Mouse (Mus musculus) liver, embryonic 12.5 days (tissue): Measurements from ENCODE around the gene Btbd35f13. TPM values are rescaled to one million over a fixed set of nuclear protein-coding genes. Genes with fewer than 3 reads are reported as not detected.
"Not testable (repeated sequence)": the region's sequence is repeated elsewhere in the genome, so short reads cannot be mapped to it uniquely, and the experiment has no call there.

Experiments
- ATAC-seq: fragments of 200-750 bp; cut with Nextera tagmentation; 2 replicates; pipeline ENCODE4 v1.8.0; 2017; ENCODE audit warnings: moderate number of reproducible peaks, mild to moderate bottlenecking, moderate library complexity
- H3K27ac ChIP-seq: fragments of 300-500 bp; sonication (generic); 2 replicates; pipeline ENCODE4 v1.5.1; 2016; ENCODE audit warnings: mild to moderate bottlenecking
- H3K27me3 ChIP-seq: fragments of 300-500 bp; sonication (generic); replicated peaks from 2 replicates; pipeline ENCODE4 v1.6.1; 2016; ENCODE audit warnings: mild to moderate bottlenecking, moderate library complexity
- H3K36me3 ChIP-seq: fragments of 300-500 bp; sonication (generic); 2 replicates; pipeline ENCODE4 v1.6.1; 2016; ENCODE audit warnings: mild to moderate bottlenecking, moderate library complexity
- H3K4me1 ChIP-seq: fragments of 300-500 bp; sonication (generic); 2 replicates; pipeline ENCODE4 v1.6.1; 2016
- H3K4me2 ChIP-seq: fragments of 300-500 bp; sonication (generic); 2 replicates; pipeline ENCODE4 v1.6.1; 2016; ENCODE audit warnings: mild to moderate bottlenecking, moderate library complexity
- H3K4me3 ChIP-seq: fragments of 300-500 bp; sonication (generic); 2 replicates; pipeline ENCODE4 v1.5.1; 2016; ENCODE audit warnings: mild to moderate bottlenecking, moderate library complexity
- H3K9ac ChIP-seq: fragments of 300-500 bp; sonication (generic); 2 replicates; pipeline ENCODE4 v1.6.1; 2016; ENCODE audit warnings: mild to moderate bottlenecking, moderate library complexity
- H3K9me3 ChIP-seq: fragments of 300-500 bp; sonication (generic); replicated peaks from 2 replicates; pipeline ENCODE4 v1.6.1; 2016; ENCODE audit warnings: mild to moderate bottlenecking, moderate library complexity
- WGBS: fragments of 180-500 bp; shearing (Covaris S2); methylation state at CpG from one replicate; pipeline ENCODE4 v1.1.7; 2016; ENCODE audit not compliant: insufficient replicate concordance; 5-methylcytosine and 5-hydroxymethylcytosine counted together
- polyA plus RNA-seq: library from polyadenylated mRNA; unstranded; fragments of >200 nt; fragmentation: Nextera tagmentation; extraction: Ambion mirVana; gene quantifications from 2 replicates; pipeline ENCODE4 v1.2.1, GENCODE M21; 2016

Gene Btbd35f13
- polyA plus RNA-seq: not detected in 2 replicates

DNA sequence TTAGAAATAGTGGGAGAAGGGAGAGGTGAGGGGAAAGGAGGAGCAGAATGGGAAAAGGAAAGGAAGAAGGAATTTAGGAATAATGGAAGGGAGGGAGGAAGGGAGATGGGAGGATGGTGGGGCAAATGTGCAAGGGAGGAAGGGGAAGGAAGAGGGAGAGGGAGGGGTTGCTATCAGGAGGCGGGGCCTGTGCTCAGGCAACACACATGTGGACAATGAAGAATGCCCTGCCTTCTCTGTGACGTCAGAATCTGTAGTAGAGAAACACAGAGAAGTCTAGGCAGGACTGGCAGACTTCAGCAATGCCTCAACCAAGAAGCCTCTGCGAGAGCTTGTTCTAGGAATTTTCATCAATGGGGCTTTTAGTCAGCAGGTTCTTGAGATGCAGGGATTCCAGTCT lies at the start of gene Btbd35f13:
Btbd35f13 (plus strand) TSS at position 301 of the 400 bp plus-strand sequence.
- H3K9ac ChIP-seq, H3K9me3 ChIP-seq, H3K4me3 ChIP-seq, H3K4me1 ChIP-seq, H3K27ac ChIP-seq, H3K27me3 ChIP-seq, H3K36me3 ChIP-seq, H3K4me2 ChIP-seq, ATAC-seq: not testable (repeated sequence)
- 54% methylated on average over 2 of the region's 3 CpGs for WGBS

DNA sequence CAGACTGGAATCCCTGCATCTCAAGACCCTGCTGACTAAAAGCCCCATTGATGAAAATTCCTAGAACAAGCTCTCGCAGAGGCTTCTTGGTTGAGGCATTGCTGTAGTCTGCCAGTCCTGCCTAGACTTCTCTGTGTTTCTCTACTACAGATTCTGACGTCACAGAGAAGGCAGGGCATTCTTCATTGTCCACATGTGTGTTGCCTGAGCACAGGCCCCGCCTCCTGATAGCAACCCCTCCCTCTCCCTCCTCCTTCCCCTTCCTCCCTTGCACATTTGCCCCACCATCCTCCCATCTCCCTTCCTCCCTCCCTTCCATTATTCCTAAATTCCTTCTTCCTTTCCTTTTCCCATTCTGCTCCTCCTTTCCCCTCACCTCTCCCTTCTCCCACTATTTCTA lies 45.3 kb downstream of the Btbd35f13 start, which contains the start of gene Btbd35f14:
Btbd35f14 (minus strand) TSS at position 101 of the 400 bp plus-strand sequence.
- not testable (repeated sequence) for H3K4me3 ChIP-seq, H3K36me3 ChIP-seq, H3K9ac ChIP-seq, H3K27ac ChIP-seq, H3K4me1 ChIP-seq, H3K4me2 ChIP-seq, H3K27me3 ChIP-seq, H3K9me3 ChIP-seq, ATAC-seq
- WGBS: no CpG with 5 or more reads among the region's 3 CpGs

Other genes with a start within 250 kb of the Btbd35f13 start
- not detected in 2 replicates for gene Btbd35f15, start 79.9 kb upstream of the Btbd35f13 start, polyA plus RNA-seq
- not detected in 2 replicates for gene Btbd35f14, start 45.2 kb downstream of the Btbd35f13 start, polyA plus RNA-seq